Mouse (Mus musculus) heart, embryonic 16.5 days (tissue): Measurements from ENCODE around the gene Katnal1. TPM values are rescaled to one million over a fixed set of nuclear protein-coding genes. Genes with fewer than 3 reads are reported as not detected.

Experiments used
- ATAC-seq: fragments of 200-750 bp; cut with Nextera tagmentation; replicated peaks from 2 replicates; pipeline ENCODE4 v1.8.0; 2017; ENCODE audit warnings: moderate number of reproducible peaks; ENCODE audit not compliant: insufficient read depth, low FRiP score; ENCODE audit errors: extremely low read depth
- H3K27ac ChIP-seq: fragments of 300-500 bp; sonication (generic); 2 replicates; pipeline ENCODE4 v1.5.1; 2014; ENCODE audit warnings: mild to moderate bottlenecking, low read length, control low read depth, moderate library complexity
- H3K27me3 ChIP-seq: fragments of 300-500 bp; sonication (generic); 2 replicates; pipeline ENCODE4 v1.6.1; 2014; ENCODE audit warnings: low read length, mixed read lengths; ENCODE audit not compliant: control insufficient read depth, insufficient read depth
- H3K36me3 ChIP-seq: fragments of 300-500 bp; sonication (generic); 2 replicates; pipeline ENCODE4 v1.6.1; 2014; ENCODE audit not compliant: control insufficient read depth, insufficient read depth
- H3K4me1 ChIP-seq: fragments of 300-500 bp; sonication (generic); 2 replicates; pipeline ENCODE4 v1.6.1; 2014; ENCODE audit warnings: low read length, mixed read lengths; ENCODE audit not compliant: control insufficient read depth, insufficient read depth
- H3K4me2 ChIP-seq: fragments of 300-500 bp; sonication (generic); 2 replicates; pipeline ENCODE4 v1.6.1; 2014; ENCODE audit warnings: low read depth, mild to moderate bottlenecking, control low read depth, low read length
- H3K4me3 ChIP-seq: fragments of 300-500 bp; sonication (generic); 2 replicates; pipeline ENCODE4 v1.5.1; 2014; ENCODE audit warnings: mild to moderate bottlenecking, control low read depth, low read length
- H3K9ac ChIP-seq: fragments of 300-500 bp; sonication (generic); 2 replicates; pipeline ENCODE4 v1.6.1; 2014; ENCODE audit warnings: low read length, control low read depth
- H3K9me3 ChIP-seq: fragments of 300-500 bp; sonication (generic); replicated peaks from 2 replicates; pipeline ENCODE4 v1.6.1; 2016; ENCODE audit warnings: low read length; ENCODE audit not compliant: control insufficient read depth
- WGBS: fragments of 180-500 bp; shearing (Covaris S2); extraction: QIAGEN DNeasy Blood & Tissue Kit; methylation state at CpG from one replicate; pipeline ENCODE4 v1.1.7; 2014; 5-methylcytosine and 5-hydroxymethylcytosine counted together
- polyA plus RNA-seq: library from polyadenylated mRNA; unstranded; fragments of >200 nt; fragmentation: Nextera tagmentation; extraction: Ambion mirVana; gene quantifications from 2 replicates; pipeline ENCODE4 v1.2.1, GENCODE M21; 2015

The Katnal1 gene
- polyA plus RNA-seq, 1 experiment from 2014 or later, result 12.7 TPM

GRCm38 (mm10) chr5:148831596-148832257, 97.4 kb downstream of the Katnal1 start:
- Histone ChIP-seq H3K36me3 (no peaks in the 10 kb centered on the region), H3K9ac (peak overlapping the region; percentile 38; the same call in 1 of the 2 replicates), H3K4me3 (peak overlapping the region; percentile 47), H3K9me3 (no peaks in the 10 kb centered on the region), H3K27me3 (0 out of 2 replicates have a peak, but pooled peaks cover 2% of the 10 kb centered on the region), H3K4me2 (peak overlapping the region; percentile 69), H3K27ac (no peak overlapping the region), H3K4me1 (peaks cover 4% of the 10 kb centered on the region; the same call in 1 of the 2 replicates)
- WGBS, result 7% methylated on average over 23 of the region's 23 CpGs
- peak; percentile 63; the same call in 1 of the 2 replicates for ATAC-seq

GRCm38 (mm10) chr5:148831141-148831547, 98.0 kb downstream of the Katnal1 start:
- peak; percentile 55; the same call in 1 of the 2 replicates for ATAC-seq
- Histone ChIP-seq H3K27ac (no peak overlapping the region), H3K4me2 (peak overlapping the region; percentile 69)

GRCm38 (mm10) chr5:148825732-148826131, 103.4 kb downstream of the Katnal1 start:
- H3K9ac ChIP-seq, result no peak overlapping the region
- WGBS, result 70% methylated on average over 7 of the region's 7 CpGs
- no peak for ATAC-seq
- no peak overlapping the region for H3K4me3 ChIP-seq
- no peaks in the 10 kb centered on the region for H3K9me3 ChIP-seq
- H3K4me1 ChIP-seq, result no peaks in the 10 kb centered on the region
- H3K27me3 ChIP-seq, result 0 out of 2 replicates have a peak, but pooled peaks cover 3% of the 10 kb centered on the region
- no peaks in the 10 kb centered on the region for H3K36me3 ChIP-seq
- H3K27ac ChIP-seq, result no peak overlapping the region
- H3K4me2 ChIP-seq, result no peak overlapping the region

More at GRCm38 (mm10) chr5:148831141-148831547, 98.0 kb downstream of the Katnal1 start:
- 0 out of 2 replicates have a peak, but pooled peaks cover 2% of the 10 kb centered on the region for H3K27me3 ChIP-seq
- peak overlapping the region; percentile 38 for H3K9ac ChIP-seq
- 17% methylated on average over 9 of the region's 9 CpGs for WGBS
- H3K9me3 ChIP-seq, result no peaks in the 10 kb centered on the region
- H3K4me1 ChIP-seq, result peaks cover 4% of the 10 kb centered on the region; the same call in 1 of the 2 replicates
- no peaks in the 10 kb centered on the region for H3K36me3 ChIP-seq
- H3K4me3 ChIP-seq, result peak overlapping the region; percentile 47

GRCm38 (mm10) chr5:148822772-148823171, 106.3 kb downstream of the Katnal1 start:
- no peaks in the 10 kb centered on the region for H3K9me3 ChIP-seq
- no peaks in the 10 kb centered on the region for H3K36me3 ChIP-seq
- peaks cover 6% of the 10 kb centered on the region; the same call in 1 of the 2 replicates for H3K4me1 ChIP-seq
- H3K27ac ChIP-seq, result no peak overlapping the region
- H3K9ac ChIP-seq, result no peak overlapping the region
- no peak overlapping the region for H3K4me2 ChIP-seq
- H3K27me3 ChIP-seq, result 0 out of 2 replicates have a peak, but pooled peaks cover 3% of the 10 kb centered on the region
- no peak overlapping the region for H3K4me3 ChIP-seq
- no peak for ATAC-seq
- WGBS, result 78% methylated on average over 13 of the region's 13 CpGs

Other genes starting within 250 kb of the Katnal1 start
- 1.4 TPM in 1 of 2 replicates, not detected in the other for gene Gm42791, start 65.8 kb upstream of the Katnal1 start, polyA plus RNA-seq